Mouse (Mus musculus): ENCODE data around the gene Slc35e3. TPM values are rescaled to one million over a fixed set of nuclear protein-coding genes. Genes with fewer than 3 reads are reported as not detected.

Slc35e3 gene
- polyA plus RNA-seq, 1 experiment: 12.8 TPM

DNA sequence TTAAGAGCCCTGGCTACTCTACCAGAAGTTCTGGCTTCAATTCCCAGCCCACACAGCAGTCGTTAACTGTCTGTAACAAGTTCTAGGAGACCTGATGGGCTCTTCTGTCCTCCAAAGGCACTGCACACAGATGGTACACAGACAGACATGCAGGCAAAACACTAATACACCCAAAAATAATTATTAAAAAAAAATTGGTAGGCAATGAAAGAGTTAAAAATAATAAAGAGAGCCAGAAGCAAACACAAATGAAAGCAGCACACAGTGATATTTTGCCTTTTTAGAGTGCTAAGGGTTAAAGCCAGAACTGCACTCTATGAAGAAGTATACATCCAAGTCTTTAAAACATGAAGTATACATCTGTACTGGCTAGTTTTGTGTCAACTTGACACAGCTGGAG lies 45.7 kb downstream of the Slc35e3 start:
- Histone ChIP-seq H3K79me2 (ENCODE audit: control insufficient read depth, insufficient read depth) (peaks cover 86% of the 10 kb centered on the region), H3K27me3 (ENCODE audit: control insufficient read depth, insufficient read depth, insufficient read length) (no peaks in the 10 kb centered on the region), H3K36me3 (ENCODE audit: control insufficient read depth, insufficient read depth) (peaks cover 99% of the 10 kb centered on the region), H3K4me3 (ENCODE audit: insufficient read depth, poor library complexity, severe bottlenecking) (no peak overlapping the region), H3ac (ENCODE audit: control insufficient read depth, insufficient read length, low read depth) (no peak overlapping the region), H3K79me3 (ENCODE audit: low read depth) (peaks cover 60% of the 10 kb centered on the region)
- TF ChIP-seq MYOG (IDR thresholded peaks at IDR 0.05; ENCODE audit: control insufficient read depth, extremely low read depth, insufficient read length): no peak
- no peak for TF ChIP-seq MYOD1 (IDR thresholded peaks at IDR 0.05; ENCODE audit: control insufficient read depth, insufficient read length, low read depth)
- TF ChIP-seq CEBPB (IDR thresholded peaks at IDR 0.05; ENCODE audit: low read depth): no peak
- no peak for TF ChIP-seq MAX (IDR thresholded peaks at IDR 0.05)
- no peak for TF ChIP-seq CTCF (IDR thresholded peaks at IDR 0.05; ENCODE audit: control insufficient read depth, insufficient read depth, insufficient read length)
- no peak for TF ChIP-seq FOSL1 (IDR thresholded peaks at IDR 0.05; ENCODE audit: insufficient read depth, low read length, poor library complexity, severe bottlenecking)
- TF ChIP-seq USF1 (IDR thresholded peaks at IDR 0.05; ENCODE audit: low read depth): no peak

DNA sequence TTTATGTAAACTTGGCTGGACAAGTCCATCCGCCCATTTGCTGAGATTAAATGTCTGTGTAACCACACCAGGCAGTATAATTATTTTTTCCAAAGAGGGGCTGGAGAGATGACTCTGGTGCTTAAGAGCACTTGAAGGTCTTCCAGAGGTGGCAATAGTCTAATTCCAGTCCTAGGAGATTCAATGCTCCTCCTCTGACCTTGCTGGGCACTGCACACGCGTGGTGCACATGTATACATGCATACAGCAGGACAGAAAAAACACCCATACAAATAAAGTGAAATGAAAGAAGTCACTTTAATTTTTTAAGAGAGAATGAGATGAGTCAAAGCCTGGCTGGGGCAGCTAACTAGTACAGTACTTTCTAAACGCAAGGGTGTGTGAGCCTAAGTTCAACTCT lies 46.3 kb downstream of the Slc35e3 start:
- H3K27me3 ChIP-seq (ENCODE audit: control insufficient read depth, insufficient read depth, insufficient read length): no peaks in the 10 kb centered on the region
- TF ChIP-seq MAX (IDR thresholded peaks at IDR 0.05) (no peak), FOSL1 (IDR thresholded peaks at IDR 0.05; ENCODE audit: insufficient read depth, low read length, poor library complexity, severe bottlenecking) (no peak), CTCF (IDR thresholded peaks at IDR 0.05; ENCODE audit: control insufficient read depth, insufficient read depth, insufficient read length) (no peak), MYOG (IDR thresholded peaks at IDR 0.05; ENCODE audit: control insufficient read depth, extremely low read depth, insufficient read length) (no peak), CEBPB (IDR thresholded peaks at IDR 0.05; ENCODE audit: low read depth) (no peak), USF1 (IDR thresholded peaks at IDR 0.05; ENCODE audit: low read depth) (no peak)
- H3K36me3 ChIP-seq (ENCODE audit: control insufficient read depth, insufficient read depth): peaks cover 99% of the 10 kb centered on the region

DNA sequence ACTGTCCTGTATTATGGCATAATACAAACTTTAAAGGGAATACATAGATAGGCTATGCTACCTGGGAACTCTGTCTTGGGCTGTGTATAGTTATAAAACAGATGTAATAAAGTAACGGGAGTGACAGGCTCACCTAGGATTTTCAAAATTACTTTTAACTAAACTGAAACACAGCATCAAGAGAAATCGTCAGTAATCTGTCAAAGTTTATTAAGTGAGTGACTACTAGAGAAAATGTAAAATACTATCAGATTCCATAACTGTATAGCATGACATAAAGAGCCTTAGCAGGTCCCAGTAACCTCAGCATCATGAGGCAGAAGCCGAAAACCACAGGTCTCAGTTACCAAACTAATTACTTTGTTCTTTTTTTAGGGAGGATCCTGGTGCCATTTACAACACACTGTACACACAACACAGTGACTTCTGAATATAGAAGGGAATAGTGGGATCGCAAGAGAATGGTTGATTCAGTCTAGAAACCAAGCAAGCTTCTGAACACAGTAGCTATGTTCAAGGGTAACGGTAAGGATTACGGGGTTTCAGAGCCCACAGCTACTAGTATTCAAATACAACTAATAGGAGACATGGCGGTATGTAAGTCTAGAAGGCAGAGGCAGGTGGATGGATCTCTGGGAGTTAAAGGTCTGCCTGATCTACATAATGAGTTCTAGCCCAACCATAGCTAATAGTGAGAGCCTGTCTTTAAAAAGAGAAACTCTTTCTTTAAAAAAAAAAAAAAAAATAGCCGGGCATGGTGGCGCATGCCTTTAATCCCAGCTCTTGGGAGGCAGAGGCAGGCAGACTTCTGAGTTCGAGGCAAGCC lies 47.6 kb downstream of the Slc35e3 start:
- Histone ChIP-seq H3ac (ENCODE audit: control insufficient read depth, insufficient read length, low read depth) (no peak overlapping the region), H3K36me3 (ENCODE audit: control insufficient read depth, insufficient read depth) (peaks cover 99% of the 10 kb centered on the region), H3K4me3 (ENCODE audit: insufficient read depth, poor library complexity, severe bottlenecking) (no peak overlapping the region), H3K79me2 (ENCODE audit: control insufficient read depth, insufficient read depth) (peaks cover 84% of the 10 kb centered on the region), H3K79me3 (ENCODE audit: low read depth) (peaks cover 50% of the 10 kb centered on the region), H3K27me3 (ENCODE audit: control insufficient read depth, insufficient read depth, insufficient read length) (no peaks in the 10 kb centered on the region)
- TF ChIP-seq CTCF (IDR thresholded peaks at IDR 0.05; ENCODE audit: control insufficient read depth, insufficient read depth, insufficient read length) (no peak), USF1 (IDR thresholded peaks at IDR 0.05; ENCODE audit: low read depth) (no peak), CEBPB (IDR thresholded peaks at IDR 0.05; ENCODE audit: low read depth) (no peak), MYOG (IDR thresholded peaks at IDR 0.05; ENCODE audit: control insufficient read depth, extremely low read depth, insufficient read length) (no peak), MYOD1 (IDR thresholded peaks at IDR 0.05; ENCODE audit: control insufficient read depth, insufficient read length, low read depth) (no peak), MAX (IDR thresholded peaks at IDR 0.05) (no peak), FOSL1 (IDR thresholded peaks at IDR 0.05; ENCODE audit: insufficient read depth, low read length, poor library complexity, severe bottlenecking) (no peak)

More for the DNA sequence above, 46.3 kb downstream of the Slc35e3 start:
- Histone ChIP-seq H3ac (ENCODE audit: control insufficient read depth, insufficient read length, low read depth) (no peak overlapping the region), H3K4me3 (ENCODE audit: insufficient read depth, poor library complexity, severe bottlenecking) (no peak overlapping the region), H3K79me3 (ENCODE audit: low read depth) (peaks cover 59% of the 10 kb centered on the region), H3K79me2 (ENCODE audit: control insufficient read depth, insufficient read depth) (peaks cover 86% of the 10 kb centered on the region)

DNA sequence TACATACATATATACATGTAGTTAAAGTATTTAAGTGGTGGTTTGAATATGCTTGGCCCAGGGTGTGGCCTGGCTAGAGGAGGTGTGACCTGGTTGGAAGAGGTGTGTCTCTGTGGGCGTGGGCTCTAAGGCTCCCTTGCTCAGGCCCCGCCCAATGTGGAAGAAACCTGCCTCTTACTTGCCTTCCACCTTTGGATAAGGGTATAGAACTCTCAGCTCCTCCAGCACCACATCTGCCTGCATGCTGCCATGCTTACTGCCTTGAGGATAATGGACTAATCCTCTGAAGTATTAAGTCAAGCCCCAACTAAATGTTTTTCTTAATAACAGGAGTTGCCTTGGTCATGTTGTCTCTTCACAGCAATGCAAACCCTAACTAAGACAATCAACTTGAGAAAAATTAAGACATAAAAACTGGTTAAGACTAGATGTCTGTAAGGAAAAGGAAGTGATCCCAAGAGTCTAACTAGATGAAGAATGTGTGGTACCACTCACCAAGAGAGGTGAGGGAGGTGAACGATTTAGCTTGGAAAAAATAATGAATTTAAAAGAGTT lies 48.5 kb downstream of the Slc35e3 start:
- peaks cover 81% of the 10 kb centered on the region for H3K79me2 ChIP-seq (ENCODE audit: control insufficient read depth, insufficient read depth)
- H3K4me3 ChIP-seq (ENCODE audit: insufficient read depth, poor library complexity, severe bottlenecking): no peak overlapping the region
- H3K79me3 ChIP-seq (ENCODE audit: low read depth): peaks cover 47% of the 10 kb centered on the region
- no peak overlapping the region for H3ac ChIP-seq (ENCODE audit: control insufficient read depth, insufficient read length, low read depth)
- TF ChIP-seq MYOG (IDR thresholded peaks at IDR 0.05; ENCODE audit: control insufficient read depth, extremely low read depth, insufficient read length): no peak
- no peak for TF ChIP-seq FOSL1 (IDR thresholded peaks at IDR 0.05; ENCODE audit: insufficient read depth, low read length, poor library complexity, severe bottlenecking)
- no peak for TF ChIP-seq CTCF (IDR thresholded peaks at IDR 0.05; ENCODE audit: control insufficient read depth, insufficient read depth, insufficient read length)
- TF ChIP-seq MAX (IDR thresholded peaks at IDR 0.05): no peak
- TF ChIP-seq MYOD1 (IDR thresholded peaks at IDR 0.05; ENCODE audit: control insufficient read depth, insufficient read length, low read depth): no peak
- no peak for TF ChIP-seq USF1 (IDR thresholded peaks at IDR 0.05; ENCODE audit: low read depth)
- no peak for TF ChIP-seq CEBPB (IDR thresholded peaks at IDR 0.05; ENCODE audit: low read depth)
- H3K36me3 ChIP-seq (ENCODE audit: control insufficient read depth, insufficient read depth): peaks cover 98% of the 10 kb centered on the region
- no peaks in the 10 kb centered on the region for H3K27me3 ChIP-seq (ENCODE audit: control insufficient read depth, insufficient read depth, insufficient read length)

DNA sequence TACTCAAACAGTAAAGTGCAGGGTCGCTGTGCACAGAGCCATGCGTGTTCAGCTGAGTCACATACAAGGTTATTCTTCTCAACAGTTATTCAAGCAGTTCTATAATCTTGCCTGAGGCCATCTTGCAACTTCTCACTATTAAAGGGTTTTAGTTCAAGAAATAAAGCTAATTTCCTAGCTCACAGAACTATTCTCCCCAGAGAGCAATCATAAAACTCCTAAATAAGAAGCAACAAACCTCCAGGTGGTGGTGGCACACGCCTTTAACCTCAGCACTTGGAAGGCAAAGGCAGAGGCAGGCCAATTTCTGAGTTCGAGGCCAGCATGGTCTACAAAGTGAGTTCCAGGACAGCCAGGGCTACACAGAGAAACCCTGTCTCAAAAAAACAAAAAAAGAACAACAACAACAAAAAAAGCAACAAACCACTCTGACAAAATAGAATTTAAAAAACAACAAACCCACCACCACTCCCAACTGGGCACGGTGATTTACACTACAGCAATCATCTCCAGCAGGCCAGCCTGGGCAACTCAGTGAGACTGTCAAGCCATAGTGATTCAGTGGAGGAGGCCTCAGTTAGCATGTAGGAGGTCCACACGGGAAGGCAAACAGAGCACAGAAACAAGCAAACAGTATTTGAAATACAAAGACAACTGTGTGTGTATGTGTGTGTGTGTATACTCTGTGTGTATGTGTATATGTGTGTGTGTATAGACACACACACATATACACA lies 49.2 kb downstream of the Slc35e3 start:
- Histone ChIP-seq H3K79me2 (ENCODE audit: control insufficient read depth, insufficient read depth) (peaks cover 79% of the 10 kb centered on the region), H3K27me3 (ENCODE audit: control insufficient read depth, insufficient read depth, insufficient read length) (no peaks in the 10 kb centered on the region), H3K4me3 (ENCODE audit: insufficient read depth, poor library complexity, severe bottlenecking) (no peak overlapping the region), H3ac (ENCODE audit: control insufficient read depth, insufficient read length, low read depth) (no peak overlapping the region), H3K79me3 (ENCODE audit: low read depth) (peaks cover 43% of the 10 kb centered on the region), H3K36me3 (ENCODE audit: control insufficient read depth, insufficient read depth) (peaks cover 98% of the 10 kb centered on the region)
- TF ChIP-seq USF1 (IDR thresholded peaks at IDR 0.05; ENCODE audit: low read depth) (no peak), FOSL1 (IDR thresholded peaks at IDR 0.05; ENCODE audit: insufficient read depth, low read length, poor library complexity, severe bottlenecking) (no peak), CTCF (IDR thresholded peaks at IDR 0.05; ENCODE audit: control insufficient read depth, insufficient read depth, insufficient read length) (no peak), CEBPB (IDR thresholded peaks at IDR 0.05; ENCODE audit: low read depth) (no peak)
